Mouse (Mus musculus) ES-E14 (cell line): ENCODE measurements around the gene Fam83d.

Source experiments
- CHD2 ChIP-seq: IDR thresholded peaks from 2 replicates; pipeline ENCODE4 v1.6.1; 2014; ENCODE audit warnings: mild to moderate bottlenecking, low read depth, low read length, inconsistent platforms
- HCFC1 ChIP-seq: IDR thresholded peaks from 2 replicates; pipeline ENCODE4 v1.6.1; 2012; ENCODE audit warnings: low read length, inconsistent platforms, borderline replicate concordance; ENCODE audit not compliant: insufficient read depth
- MAFK ChIP-seq: IDR thresholded peaks from 2 replicates; pipeline ENCODE4 v1.6.1; 2014; ENCODE audit warnings: mild to moderate bottlenecking, low read depth, low read length, inconsistent platforms; ENCODE audit not compliant: insufficient read depth
- ZNF384 ChIP-seq: IDR thresholded peaks from 2 replicates; pipeline ENCODE4 v1.6.1; 2012; ENCODE audit warnings: low read depth, low read length, inconsistent platforms

DNA sequence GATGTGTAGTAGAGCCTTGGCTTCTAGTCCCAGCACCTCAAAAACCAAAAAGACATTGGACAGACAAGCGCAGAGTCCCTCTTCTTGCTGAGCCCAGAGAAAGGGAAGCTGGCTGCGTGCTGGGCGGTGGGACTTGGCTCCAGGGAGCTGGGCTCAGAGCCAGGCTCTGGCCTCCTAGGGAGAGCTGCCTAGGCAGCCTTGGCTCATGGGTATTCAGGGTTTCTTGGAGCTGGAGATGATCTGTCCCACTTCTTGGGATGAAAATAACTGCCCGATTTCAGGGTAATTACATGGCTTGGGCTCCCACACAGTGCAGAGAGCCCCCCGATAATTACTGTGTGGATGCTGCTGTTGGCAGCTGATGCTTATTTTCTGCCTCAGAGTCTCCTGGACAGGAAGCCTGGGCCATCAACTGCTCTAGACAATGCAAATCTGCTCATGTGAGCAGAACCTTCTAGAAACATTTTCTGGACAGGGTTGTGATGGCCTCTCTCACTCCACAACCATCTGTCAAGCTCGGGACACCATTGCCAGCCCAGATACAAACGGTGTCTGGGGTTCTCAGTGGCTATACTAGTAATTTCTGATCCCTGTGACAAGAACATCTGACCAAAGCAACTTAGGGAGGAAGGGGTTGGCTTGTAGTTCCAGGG, 33.3 kb upstream of the Fam83d start:
- TF ChIP-seq HCFC1 (no peak), MAFK (no peak), ZNF384 (no peak), CHD2 (no peak)
